Mouse (Mus musculus) spleen, adult 2 months (tissue): Measurements from ENCODE around the gene Mcts1.

ENCODE experiments used
- CTCF ChIP-seq: fragments of 200-500 bp; IDR thresholded peaks from 2 replicates; pipeline ENCODE4 v1.5.1; 2011; ENCODE audit warnings: mild to moderate bottlenecking, inconsistent platforms; ENCODE audit not compliant: insufficient read depth, insufficient read length, insufficient replicate concordance; ENCODE audit errors: extremely low read depth
- POLR2A ChIP-seq: fragments of 200-500 bp; IDR thresholded peaks from 2 replicates; pipeline ENCODE4 v1.6.1; 2011; ENCODE audit warnings: low read depth, low read length, inconsistent platforms

DNA sequence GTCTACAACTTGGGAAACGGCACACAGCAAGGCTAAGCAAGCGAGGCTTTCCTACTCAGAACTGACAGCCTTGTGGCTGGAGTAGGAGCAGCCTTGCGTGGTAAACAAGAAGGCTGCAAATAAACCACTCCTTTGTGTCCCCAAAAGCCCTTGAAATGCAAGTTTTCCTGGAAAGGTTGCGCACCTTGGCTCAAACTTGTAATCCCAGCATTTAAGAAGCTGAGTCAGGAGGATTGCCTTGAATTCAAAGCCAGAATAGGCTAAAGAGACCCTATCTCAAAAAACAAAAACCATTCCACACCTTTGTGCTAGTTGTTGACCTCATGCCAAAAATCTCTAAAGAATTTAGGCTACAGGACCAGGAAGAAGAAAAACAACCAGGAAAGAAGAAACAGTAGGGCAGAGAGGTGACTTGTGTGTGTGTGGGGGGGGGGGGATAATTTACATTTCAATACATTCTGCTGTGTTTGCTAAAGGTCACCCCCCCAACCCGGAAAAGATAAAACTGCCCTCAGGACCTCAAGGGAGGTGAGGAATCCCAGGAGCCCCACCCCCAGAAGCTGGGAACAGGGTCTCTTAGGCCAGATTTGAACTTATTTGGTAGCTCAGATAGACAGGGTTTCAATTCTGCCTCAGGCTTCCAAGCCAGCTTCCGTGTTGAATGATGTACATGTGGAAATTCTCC is 33.7 kb upstream of the Mcts1 start:
- TF ChIP-seq POLR2A (no peak), CTCF (no peak)
